Mouse (Mus musculus) 416B (cell line): Measurements from ENCODE around the gene C8b.

Source experiments
- DNase-seq: peaks from one replicate; pipeline ENCODE4 v3.0.0; 2011; ENCODE audit warnings: low read depth

C8b gene

GRCm38 (mm10) chr4:104810710-104811286 is 44.7 kb downstream of the C8b start:
- DNase-seq: no peak

- no peak for DNase-seq
Observed at GRCm38 (mm10) chr4:104813617-104814016, 47.5 kb downstream of the C8b start.

GRCm38 (mm10) chr4:104816519-104817232 is 50.6 kb downstream of the C8b start:
- no peak for DNase-seq

GRCm38 (mm10) chr4:104817509-104817908 is 51.4 kb downstream of the C8b start:
- DNase-seq: no peak

GRCm38 (mm10) chr4:104818986-104819385 is 52.9 kb downstream of the C8b start:
- no peak for DNase-seq

- no peak for DNase-seq
Observed at GRCm38 (mm10) chr4:104819891-104820290, 53.8 kb downstream of the C8b start.

- no peak for DNase-seq
Observed at GRCm38 (mm10) chr4:104823597-104824101, 57.5 kb downstream of the C8b start.

- no peak for DNase-seq
Observed at GRCm38 (mm10) chr4:104824381-104825077, 58.4 kb downstream of the C8b start.

GRCm38 (mm10) chr4:104828939-104829338 is 62.8 kb downstream of the C8b start:
- no peak for DNase-seq

GRCm38 (mm10) chr4:104835096-104835495 is 69.0 kb downstream of the C8b start:
- DNase-seq: no peak

GRCm38 (mm10) chr4:104838342-104838741 is 72.2 kb downstream of the C8b start:
- DNase-seq: no peak

- DNase-seq: no peak
Observed at GRCm38 (mm10) chr4:104842204-104842603, 76.1 kb downstream of the C8b start.

GRCm38 (mm10) chr4:104843546-104843945 is 77.4 kb downstream of the C8b start:
- no peak for DNase-seq
